Mouse (Mus musculus) intestine, postnatal 0 days (tissue): ENCODE results near the gene Oaz3. TPM values are rescaled to one million over a fixed set of nuclear protein-coding genes. Genes with fewer than 3 reads are reported as not detected.

ENCODE experiments used
- ATAC-seq: fragments of 200-750 bp; cut with Nextera tagmentation; 2 replicates; pipeline ENCODE4 v1.8.0; 2017; ENCODE audit warnings: mild to moderate bottlenecking, moderate TSS enrichment, moderate library complexity
- H3K27ac ChIP-seq: fragments of 300-500 bp; sonication (generic); 2 replicates; pipeline ENCODE4 v1.5.1; 2014; ENCODE audit warnings: mild to moderate bottlenecking, low read depth, low read length, moderate library complexity
- H3K27me3 ChIP-seq: fragments of 300-500 bp; sonication (generic); replicated peaks from 2 replicates; pipeline ENCODE4 v1.6.1; 2014; ENCODE audit warnings: low read length, mixed read lengths; ENCODE audit not compliant: control insufficient read depth, insufficient read depth
- H3K36me3 ChIP-seq: fragments of 300-500 bp; sonication (generic); 2 replicates; pipeline ENCODE4 v1.6.1; 2014; ENCODE audit warnings: mild to moderate bottlenecking, moderate library complexity; ENCODE audit not compliant: control insufficient read depth, insufficient read depth
- H3K4me1 ChIP-seq: fragments of 300-500 bp; sonication (generic); replicated peaks from 2 replicates; pipeline ENCODE4 v1.6.1; 2014; ENCODE audit warnings: antibody characterized with exemption, low read length, mixed read lengths; ENCODE audit not compliant: control insufficient read depth, insufficient read depth
- H3K4me2 ChIP-seq: fragments of 300-500 bp; sonication (generic); replicated peaks from 2 replicates; pipeline ENCODE4 v1.6.1; 2014; ENCODE audit warnings: low read depth, mild to moderate bottlenecking, moderate library complexity
- H3K4me3 ChIP-seq: fragments of 300-500 bp; sonication (generic); 2 replicates; pipeline ENCODE4 v1.5.1; 2014; ENCODE audit warnings: low read depth, low read length
- H3K9ac ChIP-seq: fragments of 300-500 bp; sonication (generic); 2 replicates; pipeline ENCODE4 v1.6.1; 2014; ENCODE audit warnings: mild to moderate bottlenecking, low read depth, low read length
- H3K9me3 ChIP-seq: fragments of 300-500 bp; sonication (generic); 2 replicates; pipeline ENCODE4 v1.6.1; 2016; ENCODE audit warnings: mixed run types; ENCODE audit not compliant: control insufficient read depth
- CTCF ChIP-seq: sonication (generic); IDR thresholded peaks from 2 replicates; pipeline ENCODE4 v1.5.1; 2016; ENCODE audit warnings: low read depth, mild to moderate bottlenecking, control low read depth, antibody characterized with exemption, moderate library complexity
- WGBS: fragments of 180-500 bp; shearing (Covaris S2); extraction: QIAGEN DNeasy Blood & Tissue Kit; methylation state at CpG from one replicate; pipeline ENCODE4 v1.1.7; 2014; 5-methylcytosine and 5-hydroxymethylcytosine counted together
- polyA plus RNA-seq: library from polyadenylated mRNA; unstranded; fragments of >200 nt; fragmentation: Nextera tagmentation; extraction: Ambion mirVana; gene quantifications from 2 replicates; pipeline ENCODE4 v1.2.1, GENCODE M21; 2015

Oaz3 gene
- polyA plus RNA-seq, 1 experiment from 2014 or later, result 0.35 TPM

- no peak within 1 kb of the TSS for H3K9ac ChIP-seq
- ATAC-seq, result no peak
- H3K27ac ChIP-seq, result no peak within 1 kb of the TSS
- H3K9me3 ChIP-seq, result no peaks in the 10 kb centered on the region
- H3K4me2 ChIP-seq, result peak within 1 kb of the TSS; percentile 49
- H3K36me3 ChIP-seq, result no peaks in the 10 kb centered on the region
- H3K27me3 ChIP-seq, result peaks cover 10% of the 10 kb centered on the region
- TF ChIP-seq CTCF, result no peak
- H3K4me1 ChIP-seq, result no peaks in the 10 kb centered on the region
- WGBS, result 15% methylated on average over 16 of the region's 16 CpGs
- H3K4me3 ChIP-seq, result peak within 1 kb of the TSS; percentile 20
These were observed 36.7 kb upstream of the Oaz3 start, which contains the start of gene Riiad1 for GRCm38 (mm10) chr3:94480291-94480884. TSS of gene Riiad1 (minus strand) at chr3:94480341.

GRCm38 (mm10) chr3:94479564-94479963 lies 35.8 kb upstream of the Oaz3 start:
- no peak overlapping the region for H3K27ac ChIP-seq
- H3K4me2 ChIP-seq, result peak overlapping the region; percentile 49
- peak overlapping the region; percentile 20 for H3K4me3 ChIP-seq
- TF ChIP-seq CTCF, result no peak
- no peak overlapping the region for H3K9ac ChIP-seq
- ATAC-seq, result no peak
- H3K36me3 ChIP-seq, result no peaks in the 10 kb centered on the region
- H3K9me3 ChIP-seq, result no peaks in the 10 kb centered on the region
- H3K4me1 ChIP-seq, result no peaks in the 10 kb centered on the region
- WGBS, result 4% methylated on average over 11 of the region's 11 CpGs
- peaks cover 10% of the 10 kb centered on the region for H3K27me3 ChIP-seq

GRCm38 (mm10) chr3:94478591-94479169 lies 35.0 kb upstream of the Oaz3 start:
- WGBS, result 23% methylated on average over 9 of the region's 9 CpGs

GRCm38 (mm10) chr3:94477981-94478422 lies 34.3 kb upstream of the Oaz3 start, which contains the start of gene Celf3:
TSS of gene Celf3 (plus strand) at chr3:94478295.
- Histone ChIP-seq H3K36me3 (no peaks in the 10 kb centered on the region), H3K27me3 (peaks cover 10% of the 10 kb centered on the region), H3K4me2 (no peak within 1 kb of the TSS), H3K9ac (no peak within 1 kb of the TSS), H3K4me3 (no peak within 1 kb of the TSS), H3K9me3 (no peaks in the 10 kb centered on the region), H3K27ac (no peak within 1 kb of the TSS), H3K4me1 (no peaks in the 10 kb centered on the region)
- 3% methylated on average over 13 of the region's 14 CpGs for WGBS
- no peak for TF ChIP-seq CTCF
- ATAC-seq, result no peak

More at GRCm38 (mm10) chr3:94478591-94479169, 35.0 kb upstream of the Oaz3 start:
- no peak for TF ChIP-seq CTCF
- Histone ChIP-seq H3K27ac (no peak overlapping the region), H3K4me1 (no peaks in the 10 kb centered on the region), H3K9ac (no peak overlapping the region), H3K4me2 (no peak overlapping the region), H3K4me3 (no peak overlapping the region), H3K27me3 (peaks cover 10% of the 10 kb centered on the region), H3K36me3 (no peaks in the 10 kb centered on the region), H3K9me3 (no peaks in the 10 kb centered on the region)
- ATAC-seq, result no peak

GRCm38 (mm10) chr3:94477444-94477843 lies 33.7 kb upstream of the Oaz3 start:
- 68% methylated on average over 4 of the region's 4 CpGs for WGBS
- TF ChIP-seq CTCF, result no peak
- H3K9ac ChIP-seq, result no peak overlapping the region

GRCm38 (mm10) chr3:94476301-94477035 lies 32.8 kb upstream of the Oaz3 start:
- Histone ChIP-seq H3K4me2 (no peak overlapping the region), H3K9ac (no peak overlapping the region), H3K4me3 (no peak overlapping the region), H3K27me3 (peaks cover 10% of the 10 kb centered on the region), H3K36me3 (no peaks in the 10 kb centered on the region), H3K4me1 (no peaks in the 10 kb centered on the region), H3K9me3 (no peaks in the 10 kb centered on the region), H3K27ac (no peak overlapping the region)
- WGBS, result 20% methylated on average over 8 of the region's 8 CpGs
- ATAC-seq, result peak; percentile 58
- no peak for TF ChIP-seq CTCF

More at GRCm38 (mm10) chr3:94477444-94477843, 33.7 kb upstream of the Oaz3 start:
- Histone ChIP-seq H3K27ac (no peak overlapping the region), H3K4me2 (no peak overlapping the region), H3K4me3 (no peak overlapping the region), H3K36me3 (no peaks in the 10 kb centered on the region), H3K9me3 (no peaks in the 10 kb centered on the region), H3K4me1 (no peaks in the 10 kb centered on the region), H3K27me3 (peaks cover 10% of the 10 kb centered on the region)
- ATAC-seq, result no peak
